Mouse (Mus musculus): Measurements from ENCODE around the gene Nell1. TPM values are rescaled to one million over a fixed set of nuclear protein-coding genes. Genes with fewer than 3 reads are reported as not detected.

Nell1 gene
- total RNA-seq, 2 experiments from 2014 or later = 1.5 to 2.1 TPM

GRCm38 (mm10) chr7:50514830-50515229, 540.2 kb downstream of the Nell1 start:
- DNase-seq (ENCODE audit: low spot score in 2 of 2) = no peak

- no peak for DNase-seq (ENCODE audit: low spot score in 2 of 2)
Observed at GRCm38 (mm10) chr7:50516681-50517080, 542.0 kb downstream of the Nell1 start.

- no peak for DNase-seq (ENCODE audit: low spot score in 2 of 2)
Observed at GRCm38 (mm10) chr7:50543373-50543772, 568.7 kb downstream of the Nell1 start.

- DNase-seq (ENCODE audit: low spot score in 2 of 2) = no peak
Observed at GRCm38 (mm10) chr7:50549572-50549971, 574.9 kb downstream of the Nell1 start.

- no peak for DNase-seq (ENCODE audit: low spot score in 2 of 2)
Observed at GRCm38 (mm10) chr7:50551426-50551825, 576.8 kb downstream of the Nell1 start.

GRCm38 (mm10) chr7:50562708-50563107, 588.0 kb downstream of the Nell1 start:
- no peak for DNase-seq (ENCODE audit: low spot score in 2 of 2)

- DNase-seq (ENCODE audit: low spot score in 2 of 2) = no peak
Observed at GRCm38 (mm10) chr7:50573841-50574240, 599.2 kb downstream of the Nell1 start.

GRCm38 (mm10) chr7:50588642-50589424, 614.2 kb downstream of the Nell1 start:
- DNase-seq (ENCODE audit: low spot score in 2 of 2) = no peak

GRCm38 (mm10) chr7:50598890-50599289, 624.2 kb downstream of the Nell1 start, which contains the start of gene 4933405O20Rik:
Gene 4933405O20Rik (plus strand): TSS chr7:50599190.
- DNase-seq (ENCODE audit: low spot score in 2 of 2) = no peak

- no peak for DNase-seq (ENCODE audit: low spot score in 2 of 2)
Observed at GRCm38 (mm10) chr7:50614101-50614500, 639.4 kb downstream of the Nell1 start.

GRCm38 (mm10) chr7:50629186-50629585, 654.5 kb downstream of the Nell1 start:
- DNase-seq (ENCODE audit: low spot score in 2 of 2) = no peak

- DNase-seq (ENCODE audit: low spot score in 2 of 2) = no peak
Observed at GRCm38 (mm10) chr7:50633147-50633546, 658.5 kb downstream of the Nell1 start.

GRCm38 (mm10) chr7:50672266-50672665, 697.6 kb downstream of the Nell1 start:
- DNase-seq (ENCODE audit: low spot score in 2 of 2) = no peak

GRCm38 (mm10) chr7:50675444-50675843, 700.8 kb downstream of the Nell1 start:
- DNase-seq (ENCODE audit: low spot score in 2 of 2) = no peak

GRCm38 (mm10) chr7:50677511-50677910, 702.8 kb downstream of the Nell1 start:
- no peak for DNase-seq (ENCODE audit: low spot score in 2 of 2)

GRCm38 (mm10) chr7:50686337-50686736, 711.7 kb downstream of the Nell1 start:
- DNase-seq (ENCODE audit: low spot score in 2 of 2) = no peak

- no peak for DNase-seq (ENCODE audit: low spot score in 2 of 2)
Observed at GRCm38 (mm10) chr7:50725166-50725565, 750.5 kb downstream of the Nell1 start.

- no peak for DNase-seq (ENCODE audit: low spot score in 2 of 2)
Observed at GRCm38 (mm10) chr7:50730951-50731350, 756.3 kb downstream of the Nell1 start.

GRCm38 (mm10) chr7:50755516-50755915, 780.9 kb downstream of the Nell1 start:
- no peak for DNase-seq (ENCODE audit: low spot score in 2 of 2)

GRCm38 (mm10) chr7:50756409-50756808, 781.7 kb downstream of the Nell1 start:
- no peak for DNase-seq (ENCODE audit: low spot score in 2 of 2)

GRCm38 (mm10) chr7:50773516-50773915, 798.9 kb downstream of the Nell1 start:
- DNase-seq (ENCODE audit: low spot score in 2 of 2) = no peak

- no peak for DNase-seq (ENCODE audit: low spot score in 2 of 2)
Observed at GRCm38 (mm10) chr7:50781105-50781504, 806.4 kb downstream of the Nell1 start.

GRCm38 (mm10) chr7:50783652-50784051, 809.0 kb downstream of the Nell1 start:
- no peak for DNase-seq (ENCODE audit: low spot score in 2 of 2)

All from adrenal gland, postnatal 4 days (tissue).